Mouse (Mus musculus) heart, adult 11 months (tissue): ENCODE results near the gene Pdzd9.
A peak's percentile ranks its signal among the peaks of the same experiment; 100 is the strongest.

Experiments used
- DNase-seq: peaks from one replicate; pipeline ENCODE4 v3.0.0; 2022

Gene Pdzd9

DNA sequence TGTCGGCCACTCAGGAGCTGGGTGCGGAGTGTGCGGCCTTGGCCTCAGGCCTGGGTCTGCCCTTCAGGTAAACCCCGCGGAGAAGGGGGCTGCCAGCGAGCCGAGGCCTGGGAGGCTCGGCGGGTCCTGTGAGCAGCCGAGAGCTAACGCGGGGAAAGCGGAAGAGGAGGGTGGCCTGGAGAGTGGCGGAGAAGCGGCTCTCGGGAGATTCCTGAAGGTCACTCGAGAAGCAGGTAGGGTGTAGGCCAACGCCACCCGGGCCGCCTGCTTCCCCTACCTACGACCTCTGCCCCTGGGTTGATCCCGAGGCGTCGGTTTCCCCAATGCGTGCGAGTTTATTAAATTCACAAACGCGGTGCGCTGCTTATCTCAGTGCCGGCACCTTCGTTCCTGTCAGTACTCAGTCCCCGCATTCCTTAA lies 34.8 kb downstream of the Pdzd9 start:
- DNase-seq: no peak

DNA sequence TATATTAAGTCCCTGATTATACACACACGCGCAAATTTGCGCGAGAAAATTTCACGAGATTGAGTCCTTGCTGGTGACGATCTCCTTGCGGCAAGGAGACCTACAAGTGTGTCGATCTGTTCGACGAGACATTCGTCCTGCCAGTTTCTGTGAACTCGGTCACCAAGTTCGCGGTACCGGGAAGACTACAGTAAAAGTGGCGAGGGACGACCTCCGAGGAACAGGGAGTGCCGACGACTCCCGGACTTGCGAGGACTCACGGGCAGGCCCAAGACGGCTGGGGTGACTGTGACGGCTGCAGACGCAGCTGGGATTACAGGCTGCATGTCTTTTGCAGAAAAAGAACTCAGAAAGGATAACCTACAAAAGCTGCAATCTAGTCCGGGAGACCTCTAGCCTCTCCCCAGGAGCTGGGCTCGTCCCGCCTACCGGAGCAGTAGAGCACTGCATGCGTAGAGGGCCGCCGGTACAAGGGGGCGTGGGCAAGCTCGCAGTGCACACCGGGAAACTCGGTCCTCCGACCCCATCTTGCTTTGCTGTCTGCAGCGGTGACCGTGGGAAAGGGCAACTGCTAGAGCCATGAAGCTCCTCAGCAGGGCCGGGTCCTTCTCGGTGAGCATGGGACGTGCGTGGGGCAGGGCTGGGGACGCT lies 35.3 kb downstream of the Pdzd9 start, which contains the start of gene Uqcrc2:
Gene Uqcrc2 (plus strand): TSS at position 466 of the 651 bp plus-strand sequence.
- peak; percentile 98 for DNase-seq

DNA sequence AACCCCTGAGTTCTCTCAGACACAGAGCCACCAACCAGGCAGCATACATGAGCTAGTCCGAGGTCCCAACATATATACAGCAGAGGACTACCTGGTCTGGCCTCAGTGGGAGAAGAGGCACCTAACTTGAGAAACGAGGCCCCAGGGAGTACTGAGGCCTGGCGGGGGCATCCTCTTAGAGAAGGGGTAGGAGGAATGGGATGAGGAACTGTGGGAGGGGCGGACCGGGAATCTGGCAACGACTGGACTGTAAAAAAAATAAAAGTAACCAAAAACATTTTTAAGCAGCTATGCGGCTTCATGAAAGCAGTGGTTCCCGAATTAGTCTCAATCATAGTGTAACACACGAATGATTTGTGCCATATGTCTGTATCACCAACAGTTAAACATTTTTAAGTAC lies 35.8 kb downstream of the Pdzd9 start:
- peak; percentile 86 for DNase-seq

DNA sequence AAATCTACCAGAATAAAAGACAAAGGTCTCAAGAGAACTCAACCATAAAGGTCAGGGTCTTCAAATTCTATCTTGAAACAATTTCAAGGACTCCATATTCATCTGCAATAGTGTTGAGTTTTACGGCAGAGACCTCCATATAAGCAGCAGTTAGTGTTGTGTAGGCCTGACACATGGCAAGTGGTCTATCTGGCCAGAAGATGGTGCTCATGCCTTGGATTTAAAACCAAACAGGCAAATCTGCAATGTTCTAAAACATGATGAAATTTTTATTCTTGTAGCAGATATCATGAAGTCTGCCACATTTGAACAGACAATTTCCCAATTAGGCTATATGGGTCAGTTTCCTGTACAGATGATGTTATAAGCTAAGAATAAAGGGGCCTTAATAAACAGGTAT lies 37.6 kb downstream of the Pdzd9 start:
- no peak for DNase-seq

DNA sequence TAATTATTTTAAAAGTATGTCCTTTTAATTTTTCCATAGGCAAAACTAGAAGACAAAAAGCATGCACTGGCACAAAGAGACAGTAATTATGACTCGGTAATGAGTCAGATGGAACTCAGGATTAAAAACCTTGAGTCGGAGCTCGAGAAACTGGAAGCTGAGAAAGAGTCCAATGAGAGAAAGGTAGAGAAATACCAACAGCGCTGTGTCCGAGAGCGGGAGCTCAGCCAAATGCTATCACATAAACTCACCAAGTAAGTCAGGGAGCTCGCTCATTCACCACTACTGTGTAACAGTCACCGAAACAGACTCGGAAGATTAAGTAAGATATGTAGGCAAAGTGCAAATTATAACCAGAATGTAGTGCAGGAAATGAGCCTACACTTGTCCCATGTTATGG lies 49.3 kb downstream of the Pdzd9 start:
- DNase-seq: peak; percentile 53

DNA sequence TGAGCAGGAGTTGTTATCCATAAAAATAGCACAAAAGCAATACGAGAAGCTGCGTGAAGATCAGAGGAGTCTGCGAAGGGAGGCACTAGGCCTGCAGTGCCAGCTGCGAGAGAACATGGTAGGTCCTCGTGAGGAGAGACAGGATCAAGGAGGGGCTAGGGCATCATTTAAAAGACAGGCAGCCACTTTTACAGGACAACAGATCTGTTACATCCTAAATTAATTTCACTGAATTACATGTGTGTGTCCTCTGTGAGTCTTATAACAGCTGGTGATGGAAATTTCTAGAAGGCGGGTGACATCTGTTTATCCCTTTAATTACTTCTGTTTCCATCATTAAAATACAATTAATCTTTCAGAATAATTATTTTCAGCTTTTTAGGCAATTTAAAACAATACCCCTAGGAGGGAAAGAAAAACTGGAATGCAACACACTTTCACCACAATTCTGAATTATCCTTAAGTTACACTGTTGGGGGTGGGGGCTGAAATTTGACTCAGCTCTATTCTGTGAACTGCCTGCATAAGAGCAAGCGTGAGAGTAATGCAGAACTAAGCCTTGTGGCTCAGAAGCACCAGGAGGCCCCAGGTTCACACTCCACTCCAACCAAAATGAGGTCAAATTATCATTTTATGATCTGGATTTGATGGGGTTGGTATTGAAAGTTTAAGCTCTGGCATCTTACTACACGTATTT lies 49.9 kb downstream of the Pdzd9 start:
- DNase-seq: peak; percentile 33
